Mouse (Mus musculus) MEL (cell line): ENCODE results near the gene Ndufb7.
"Not testable (repeated sequence)": the region's sequence is repeated elsewhere in the genome, so short reads cannot be mapped to it uniquely, and the experiment has no call there.

Experiments
- CTCF ChIP-seq, 3 experiments: IDR thresholded peaks in 2 of 3; conservative IDR thresholded peaks in 1 of 3; 2 replicates each; pipeline ENCODE4 v1.5.1; 2011 to 2012; ENCODE audit warnings: low read length in 3 of 3, low read depth in 2 of 3, mild to moderate bottlenecking in 2 of 3, improper control_type of control experiment in 1 of 3, inconsistent platforms in 1 of 3, mixed read lengths in 1 of 3, moderate library complexity in 1 of 3; ENCODE audit not compliant: control insufficient read depth in 1 of 3, insufficient read depth in 1 of 3, poor library complexity in 1 of 3, severe bottlenecking in 1 of 3
- ELF1 ChIP-seq: IDR thresholded peaks from 2 replicates; pipeline ENCODE4 v1.6.1; 2014; ENCODE audit warnings: low read depth, mild to moderate bottlenecking, inconsistent platforms, low read length, improper control_type of control experiment, moderate library complexity
- EP300 ChIP-seq, 2 experiments: IDR thresholded peaks; 2 replicates each; pipeline ENCODE4 v1.6.1; 2011; ENCODE audit warnings: improper control_type of control experiment in 2 of 2, low read length in 2 of 2, low read depth in 1 of 2, mild to moderate bottlenecking in 1 of 2
- ETS1 ChIP-seq: IDR thresholded peaks from 2 replicates; pipeline ENCODE4 v1.6.1; 2012; ENCODE audit warnings: low read depth, mild to moderate bottlenecking, inconsistent platforms, low read length, improper control_type of control experiment, moderate library complexity
- GABPA ChIP-seq: IDR thresholded peaks from 2 replicates; pipeline ENCODE4 v1.6.1; 2012; ENCODE audit warnings: low read depth, mild to moderate bottlenecking, inconsistent platforms, low read length, improper control_type of control experiment, moderate library complexity
- GATA1 ChIP-seq: IDR thresholded peaks from 2 replicates; pipeline ENCODE4 v1.6.1; 2011; ENCODE audit warnings: low read depth, low read length, improper control_type of control experiment
- POLR2A ChIP-seq, 2 experiments: IDR thresholded peaks; 2 replicates each; pipeline ENCODE4 v1.6.1; 2011 to 2012; ENCODE audit warnings: low read length in 2 of 2, mild to moderate bottlenecking in 2 of 2, control low read depth in 1 of 2, improper control_type of control experiment in 1 of 2, low read depth in 1 of 2, moderate library complexity in 1 of 2; ENCODE audit not compliant: control insufficient read depth in 1 of 2, insufficient read depth in 1 of 2, poor library complexity in 1 of 2
- RCOR1 ChIP-seq: IDR thresholded peaks from 2 replicates; pipeline ENCODE4 v1.6.1; 2012; ENCODE audit warnings: low read depth, mild to moderate bottlenecking, inconsistent platforms, low read length, improper control_type of control experiment
- ZKSCAN1 ChIP-seq: IDR thresholded peaks from 2 replicates; pipeline ENCODE4 v1.6.1; 2012; ENCODE audit warnings: low read depth, mild to moderate bottlenecking, inconsistent platforms, low read length, improper control_type of control experiment, moderate library complexity

GRCm38 (mm10) chr8:83520907-83521306 lies 45.6 kb upstream of the Ndufb7 start:
- TF ChIP-seq POLR2A (IDR thresholded peaks at IDR 0.05; ENCODE audit: control insufficient read depth in 1 of 2, insufficient read depth in 1 of 2, low read depth in 1 of 2, low read length in 2 of 2, poor library complexity in 1 of 2); CTCF (IDR thresholded peaks at IDR 0.05 in 2 of 3, conservative IDR thresholded peaks at IDR 0.05 in 1 of 3; ENCODE audit: control insufficient read depth in 1 of 3, insufficient read depth in 1 of 3, low read depth in 2 of 3, low read length in 3 of 3, poor library complexity in 1 of 3, severe bottlenecking in 1 of 3); RCOR1; EP300 (IDR thresholded peaks at IDR 0.05; ENCODE audit: low read depth in 1 of 2, low read length in 2 of 2); ELF1; ZKSCAN1; GATA1; ETS1; GABPA: not testable (repeated sequence)
